Mouse (Mus musculus) myocyte (in vitro differentiated cells): ENCODE data around the gene Gm20075. TPM values are rescaled to one million over a fixed set of nuclear protein-coding genes. Genes with fewer than 3 reads are reported as not detected.

Source experiments
- H3K27me3 ChIP-seq: one replicate; pipeline ENCODE4 v1.6.1; 2011; ENCODE audit not compliant: control insufficient read depth, insufficient read depth, insufficient read length
- H3K36me3 ChIP-seq: one replicate; pipeline ENCODE4 v1.6.1; 2011; ENCODE audit not compliant: control insufficient read depth, insufficient read depth
- H3K4me2 ChIP-seq: one replicate; pipeline ENCODE4 v1.6.1; 2011; ENCODE audit warnings: low read depth, control low read depth
- H3K4me3 ChIP-seq: one replicate; pipeline ENCODE4 v1.5.1; 2011; ENCODE audit warnings: mild to moderate bottlenecking, control low read depth, moderate library complexity
- H3K79me2 ChIP-seq: one replicate; pipeline ENCODE4 v1.6.1; 2011; ENCODE audit not compliant: control insufficient read depth, insufficient read depth
- H3ac ChIP-seq: one replicate; pipeline ENCODE4 v1.6.1; 2011; ENCODE audit not compliant: control insufficient read depth, insufficient read length
- CEBPB ChIP-seq: IDR thresholded peaks from 2 replicates; pipeline ENCODE4 v1.6.1; 2011; ENCODE audit warnings: mild to moderate bottlenecking, moderate library complexity; ENCODE audit not compliant: poor library complexity, insufficient read depth, severe bottlenecking
- E2F4 ChIP-seq: IDR thresholded peaks from one replicate; pipeline ENCODE4 v1.6.1; 2011; ENCODE audit warnings: mild to moderate bottlenecking, control low read depth, moderate library complexity; ENCODE audit not compliant: insufficient read depth
- MAX ChIP-seq: IDR thresholded peaks from one replicate; pipeline ENCODE4 v1.6.1; 2011; ENCODE audit warnings: low read depth, mild to moderate bottlenecking, control low read depth
- MYOD1 ChIP-seq, 3 experiments: IDR thresholded peaks; one replicate each; pipeline ENCODE4 v1.6.1; 2011; ENCODE audit warnings: control low read depth in 2 of 3, low read depth in 2 of 3, mild to moderate bottlenecking in 2 of 3, moderate library complexity in 1 of 3; ENCODE audit not compliant: insufficient read length in 2 of 3, control insufficient read depth in 1 of 3
- MYOG ChIP-seq, 3 experiments: IDR thresholded peaks; one replicate each; pipeline ENCODE4 v1.6.1; 2011; ENCODE audit warnings: control low read depth in 2 of 3, low read depth in 2 of 3, mild to moderate bottlenecking in 2 of 3; ENCODE audit not compliant: insufficient read length in 2 of 3, control insufficient read depth in 1 of 3, insufficient read depth in 1 of 3
- POLR2A ChIP-seq: IDR thresholded peaks from one replicate; pipeline ENCODE4 v1.6.1; 2011; ENCODE audit warnings: low read depth, mild to moderate bottlenecking, control low read depth, moderate library complexity; ENCODE audit not compliant: insufficient read length
- POLR2AphosphoS2 ChIP-seq: IDR thresholded peaks from one replicate; pipeline ENCODE4 v1.6.1; 2011; ENCODE audit warnings: low read depth, control low read depth; ENCODE audit not compliant: insufficient read length
- REST ChIP-seq: IDR thresholded peaks from one replicate; pipeline ENCODE4 v1.6.1; 2011; ENCODE audit warnings: mild to moderate bottlenecking, control low read depth, moderate library complexity; ENCODE audit not compliant: insufficient read depth, insufficient read length
- SRF ChIP-seq: IDR thresholded peaks from one replicate; pipeline ENCODE4 v1.6.1; 2011; ENCODE audit warnings: low read depth; ENCODE audit not compliant: control insufficient read depth, insufficient read length
- TCF12 ChIP-seq: IDR thresholded peaks from one replicate; pipeline ENCODE4 v1.6.1; 2011; ENCODE audit warnings: mild to moderate bottlenecking, control low read depth; ENCODE audit not compliant: poor library complexity, insufficient read depth, severe bottlenecking
- TCF3 ChIP-seq: IDR thresholded peaks from one replicate; pipeline ENCODE4 v1.6.1; 2011; ENCODE audit warnings: low read depth, control low read depth; ENCODE audit not compliant: insufficient read length
- USF1 ChIP-seq: IDR thresholded peaks from one replicate; pipeline ENCODE4 v1.6.1; 2011; ENCODE audit warnings: low read depth, mild to moderate bottlenecking, control low read depth, moderate library complexity
- polyA plus RNA-seq: library from polyadenylated mRNA; unstranded; fragments of >200 nt; fragmentation: generic; extraction: Trizol; gene quantifications from one replicate; pipeline ENCODE4 v1.2.1, GENCODE M21; 2012; ENCODE audit warnings: missing spikeins

Gene Gm20075
- polyA plus RNA-seq, 1 experiment, result 14.5 TPM

- TF ChIP-seq TCF3 (no peak), SRF (no peak), MYOG (IDR thresholded peaks at IDR 0.05; ENCODE audit: control insufficient read depth in 1 of 3, insufficient read depth in 1 of 3, insufficient read length in 2 of 3, low read depth in 2 of 3) (no peak), E2F4 (no peak), REST (no peak), CEBPB (no peak), USF1 (no peak), POLR2A (no peak), MYOD1 (IDR thresholded peaks at IDR 0.05; ENCODE audit: control insufficient read depth in 1 of 3, insufficient read length in 2 of 3, low read depth in 2 of 3) (no peak), MAX (no peak), POLR2AphosphoS2 (no peak)
- Histone ChIP-seq H3K79me2 (no peaks in the 10 kb centered on the region), H3K4me2 (no peak overlapping the region), H3K27me3 (peaks cover 5% of the 10 kb centered on the region), H3K4me3 (no peak overlapping the region), H3K36me3 (no peaks in the 10 kb centered on the region), H3ac (no peak overlapping the region)
These were observed 28.4 kb downstream of the Gm20075 start for GRCm38 (mm10) chr13:96052755-96053154.

GRCm38 (mm10) chr13:96045396-96045795 is 35.8 kb downstream of the Gm20075 start:
- no peaks in the 10 kb centered on the region for H3K36me3 ChIP-seq
- TF ChIP-seq MYOG (IDR thresholded peaks at IDR 0.05; ENCODE audit: control insufficient read depth in 1 of 3, insufficient read depth in 1 of 3, insufficient read length in 2 of 3, low read depth in 2 of 3) (no peak), TCF12 (no peak), POLR2AphosphoS2 (no peak), REST (no peak), MAX (no peak)
- no peak overlapping the region for H3ac ChIP-seq
- H3K4me3 ChIP-seq, result no peak overlapping the region
- no peak overlapping the region for H3K4me2 ChIP-seq
- H3K27me3 ChIP-seq, result no peaks in the 10 kb centered on the region
- no peaks in the 10 kb centered on the region for H3K79me2 ChIP-seq

GRCm38 (mm10) chr13:96040275-96041042 is 40.7 kb downstream of the Gm20075 start:
- Histone ChIP-seq H3K27me3 (peaks cover 5% of the 10 kb centered on the region), H3ac (no peak overlapping the region), H3K4me2 (no peak overlapping the region), H3K36me3 (no peaks in the 10 kb centered on the region), H3K79me2 (no peaks in the 10 kb centered on the region), H3K4me3 (no peak overlapping the region)
- TF ChIP-seq SRF, result no peak
- TF ChIP-seq TCF12, result no peak
- TF ChIP-seq MAX, result no peak
- no peak for TF ChIP-seq MYOG (IDR thresholded peaks at IDR 0.05; ENCODE audit: control insufficient read depth in 1 of 3, insufficient read depth in 1 of 3, insufficient read length in 2 of 3, low read depth in 2 of 3)
- TF ChIP-seq MYOD1 (IDR thresholded peaks at IDR 0.05; ENCODE audit: control insufficient read depth in 1 of 3, insufficient read length in 2 of 3, low read depth in 2 of 3), result no peak
- TF ChIP-seq REST, result no peak
- no peak for TF ChIP-seq POLR2AphosphoS2
- TF ChIP-seq USF1, result no peak
- no peak for TF ChIP-seq E2F4
- TF ChIP-seq TCF3, result no peak
- no peak for TF ChIP-seq POLR2A
- TF ChIP-seq CEBPB, result no peak

- Histone ChIP-seq H3K79me2 (no peaks in the 10 kb centered on the region), H3K4me3 (no peak overlapping the region), H3K36me3 (no peaks in the 10 kb centered on the region), H3ac (no peak overlapping the region), H3K4me2 (no peak overlapping the region), H3K27me3 (peaks cover 5% of the 10 kb centered on the region)
- TF ChIP-seq POLR2A, result no peak
These were observed 41.6 kb downstream of the Gm20075 start for GRCm38 (mm10) chr13:96039536-96039935.

GRCm38 (mm10) chr13:96030368-96031223 is 50.6 kb downstream of the Gm20075 start:
- H3K4me3 ChIP-seq, result no peak overlapping the region
- H3K27me3 ChIP-seq, result no peaks in the 10 kb centered on the region
- no peaks in the 10 kb centered on the region for H3K79me2 ChIP-seq
- H3K36me3 ChIP-seq, result no peaks in the 10 kb centered on the region
- no peak for TF ChIP-seq MYOD1 (IDR thresholded peaks at IDR 0.05; ENCODE audit: control insufficient read depth in 1 of 3, insufficient read length in 2 of 3, low read depth in 2 of 3)
- no peak for TF ChIP-seq SRF
- no peak for TF ChIP-seq TCF12
- no peak for TF ChIP-seq REST
- TF ChIP-seq E2F4, result no peak
- no peak for TF ChIP-seq TCF3
- no peak for TF ChIP-seq MYOG (IDR thresholded peaks at IDR 0.05; ENCODE audit: control insufficient read depth in 1 of 3, insufficient read depth in 1 of 3, insufficient read length in 2 of 3, low read depth in 2 of 3)
- TF ChIP-seq POLR2A, result no peak
- TF ChIP-seq CEBPB, result no peak
- no peak overlapping the region for H3K4me2 ChIP-seq
- no peak overlapping the region for H3ac ChIP-seq
